Mouse (Mus musculus) forebrain, embryonic 12.5 days (tissue): ENCODE results near the gene Grip1. TPM values are rescaled to one million over a fixed set of nuclear protein-coding genes. Genes with fewer than 3 reads are reported as not detected.
A peak's percentile ranks its signal among the peaks of the same experiment; 100 is the strongest.

ENCODE experiments used
- ATAC-seq: fragments of 200-750 bp; cut with Nextera tagmentation; 2 replicates; pipeline ENCODE4 v1.8.0; 2017; ENCODE audit warnings: moderate TSS enrichment; ENCODE audit not compliant: low FRiP score
- H3K27ac ChIP-seq: fragments of 300-500 bp; sonication (generic); 2 replicates; pipeline ENCODE4 v1.5.1; 2016; ENCODE audit warnings: mild to moderate bottlenecking
- H3K27me3 ChIP-seq: fragments of 300-500 bp; sonication (generic); 2 replicates; pipeline ENCODE4 v1.6.1; 2016; ENCODE audit warnings: mild to moderate bottlenecking
- H3K36me3 ChIP-seq: fragments of 300-500 bp; sonication (generic); replicated peaks from 2 replicates; pipeline ENCODE4 v1.6.1; 2016; ENCODE audit warnings: mild to moderate bottlenecking
- H3K4me1 ChIP-seq: fragments of 300-500 bp; sonication (generic); 2 replicates; pipeline ENCODE4 v1.6.1; 2016
- H3K4me2 ChIP-seq: fragments of 300-500 bp; sonication (generic); 2 replicates; pipeline ENCODE4 v1.6.1; 2016; ENCODE audit warnings: mild to moderate bottlenecking, moderate library complexity
- H3K4me3 ChIP-seq: fragments of 300-500 bp; sonication (generic); replicated peaks from 2 replicates; pipeline ENCODE4 v1.5.1; 2016; ENCODE audit warnings: mild to moderate bottlenecking
- H3K9ac ChIP-seq: fragments of 300-500 bp; sonication (generic); 2 replicates; pipeline ENCODE4 v1.6.1; 2016; ENCODE audit warnings: mild to moderate bottlenecking
- H3K9me3 ChIP-seq: fragments of 300-500 bp; sonication (generic); 2 replicates; pipeline ENCODE4 v1.6.1; 2016
- WGBS: fragments of 180-500 bp; shearing (Covaris S2); methylation state at CpG from one replicate; pipeline ENCODE4 v1.1.7; 2016; 5-methylcytosine and 5-hydroxymethylcytosine counted together
- polyA plus RNA-seq: library from polyadenylated mRNA; unstranded; fragments of >200 nt; fragmentation: Nextera tagmentation; extraction: Ambion mirVana; gene quantifications from 2 replicates; pipeline ENCODE4 v1.2.1, GENCODE M21; 2016

Grip1 gene
- polyA plus RNA-seq, 1 experiment from 2014 or later = 12.5 TPM

DNA sequence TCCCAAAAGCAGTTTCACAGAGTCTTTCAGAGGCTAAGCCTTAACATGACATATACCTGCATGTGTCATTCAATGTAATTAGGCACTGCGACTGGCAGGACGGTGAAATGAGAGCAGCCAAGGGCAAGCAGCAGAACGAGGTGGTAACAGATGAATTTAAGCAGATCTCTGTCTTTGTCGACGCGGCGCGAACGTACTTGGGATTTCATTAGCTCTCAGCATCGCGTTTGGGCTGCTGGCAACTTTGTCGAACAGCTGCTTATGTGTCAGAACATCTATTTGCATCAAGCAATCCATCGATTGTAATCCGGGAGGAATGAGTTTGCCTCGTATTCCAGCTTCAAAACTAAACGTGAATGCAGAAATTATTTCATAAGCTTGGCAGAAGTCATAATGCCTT lies 483.9 kb downstream of the Grip1 start:
- Histone ChIP-seq H3K36me3 (no peaks in the 10 kb centered on the region), H3K27ac (0 out of 2 replicates have a peak overlapping the region, but pooled peaks have one; percentile 25), H3K4me2 (no peak overlapping the region), H3K4me3 (no peak overlapping the region), H3K4me1 (no peaks in the 10 kb centered on the region), H3K9me3 (no peaks in the 10 kb centered on the region), H3K9ac (no peak overlapping the region), H3K27me3 (no peaks in the 10 kb centered on the region)
- WGBS = 82% methylated on average over 16 of the region's 16 CpGs
- no peak for ATAC-seq

GRCm38 (mm10) chr10:119943906-119944305 lies 490.3 kb downstream of the Grip1 start:
- H3K27ac ChIP-seq = no peak overlapping the region
- 91% methylated on average over 8 of the region's 8 CpGs for WGBS
- H3K9me3 ChIP-seq = no peaks in the 10 kb centered on the region
- H3K4me1 ChIP-seq = no peaks in the 10 kb centered on the region
- ATAC-seq = no peak
- no peak overlapping the region for H3K9ac ChIP-seq
- H3K27me3 ChIP-seq = no peaks in the 10 kb centered on the region
- no peak overlapping the region for H3K4me3 ChIP-seq
- H3K36me3 ChIP-seq = 0 out of 2 replicates have a peak, but pooled peaks cover 4% of the 10 kb centered on the region
- H3K4me2 ChIP-seq = no peak overlapping the region

DNA sequence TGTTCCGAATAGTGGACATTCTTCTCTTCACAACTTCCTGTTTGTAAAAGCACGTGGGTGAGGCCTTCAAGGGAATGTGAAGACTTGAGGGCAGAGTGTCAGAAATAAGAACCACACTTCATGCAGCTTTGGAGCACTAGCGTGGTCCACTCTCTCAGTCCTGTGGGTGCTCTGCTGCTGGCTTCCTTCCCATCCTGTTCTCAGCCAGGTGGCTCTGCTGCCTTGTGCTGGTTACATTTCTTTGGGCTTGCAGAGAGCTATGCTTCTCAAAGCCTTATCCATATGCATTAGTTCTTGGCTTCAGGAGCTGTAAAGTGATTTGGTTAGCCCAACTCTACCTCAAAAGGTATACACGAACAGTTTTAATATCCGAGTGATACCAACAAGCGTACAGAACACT lies 497.8 kb downstream of the Grip1 start:
- no peaks in the 10 kb centered on the region for H3K9me3 ChIP-seq
- no peak overlapping the region for H3K27ac ChIP-seq
- no peak for ATAC-seq
- 94% methylated on average over 6 of the region's 6 CpGs for WGBS
- no peak overlapping the region for H3K4me2 ChIP-seq
- no peaks in the 10 kb centered on the region for H3K27me3 ChIP-seq
- no peak overlapping the region for H3K4me3 ChIP-seq
- peaks cover 9% of the 10 kb centered on the region for H3K4me1 ChIP-seq
- H3K36me3 ChIP-seq = no peaks in the 10 kb centered on the region
- H3K9ac ChIP-seq = no peak overlapping the region

- Histone ChIP-seq H3K9me3 (no peaks in the 10 kb centered on the region), H3K4me1 (peaks cover 9% of the 10 kb centered on the region), H3K27me3 (no peaks in the 10 kb centered on the region), H3K27ac (no peak overlapping the region), H3K9ac (no peak overlapping the region), H3K4me2 (no peak overlapping the region), H3K36me3 (no peaks in the 10 kb centered on the region), H3K4me3 (no peak overlapping the region)
- 87% methylated on average over 17 of the region's 17 CpGs for WGBS
- no peak for ATAC-seq
Measured at GRCm38 (mm10) chr10:119957260-119957955, 503.8 kb downstream of the Grip1 start.

DNA sequence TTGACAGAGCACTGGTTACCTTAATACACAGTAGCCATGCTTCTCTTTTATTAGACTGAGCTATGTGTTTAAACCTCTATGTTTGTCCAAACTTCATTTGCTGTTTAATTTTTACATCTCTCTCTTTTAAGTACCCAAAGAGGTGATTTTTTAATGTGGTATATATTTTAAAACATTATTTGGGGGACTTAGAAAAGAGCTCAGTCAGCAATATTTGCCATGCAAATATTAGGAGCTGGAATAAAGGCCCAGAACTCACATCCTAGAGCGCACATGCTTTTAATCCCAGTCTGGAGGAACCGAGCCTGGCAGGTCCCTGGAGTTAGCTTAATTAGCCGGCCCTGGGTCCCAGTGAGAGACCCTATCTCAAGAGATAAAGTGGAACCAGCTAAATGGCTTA lies 507.3 kb downstream of the Grip1 start:
- WGBS = 66% methylated on average over 3 of the region's 3 CpGs
- no peak for ATAC-seq
- no peaks in the 10 kb centered on the region for H3K9me3 ChIP-seq
- H3K27me3 ChIP-seq = no peaks in the 10 kb centered on the region
- no peak overlapping the region for H3K27ac ChIP-seq
- H3K36me3 ChIP-seq = no peaks in the 10 kb centered on the region
- peaks cover 9% of the 10 kb centered on the region for H3K4me1 ChIP-seq
- no peak overlapping the region for H3K4me2 ChIP-seq
- no peak overlapping the region for H3K9ac ChIP-seq
- H3K4me3 ChIP-seq = no peak overlapping the region

- Histone ChIP-seq H3K9ac (no peak overlapping the region), H3K9me3 (no peaks in the 10 kb centered on the region), H3K27ac (no peak overlapping the region), H3K4me2 (no peak overlapping the region), H3K36me3 (no peaks in the 10 kb centered on the region), H3K27me3 (no peaks in the 10 kb centered on the region), H3K4me1 (0 out of 2 replicates have a peak, but pooled peaks cover 4% of the 10 kb centered on the region), H3K4me3 (no peak overlapping the region)
- ATAC-seq = 0 out of 2 replicates have a peak, but pooled peaks have one; percentile 30
- WGBS = 49% methylated on average over 8 of the region's 8 CpGs
Measured at GRCm38 (mm10) chr10:119966321-119966720, 512.7 kb downstream of the Grip1 start.

DNA sequence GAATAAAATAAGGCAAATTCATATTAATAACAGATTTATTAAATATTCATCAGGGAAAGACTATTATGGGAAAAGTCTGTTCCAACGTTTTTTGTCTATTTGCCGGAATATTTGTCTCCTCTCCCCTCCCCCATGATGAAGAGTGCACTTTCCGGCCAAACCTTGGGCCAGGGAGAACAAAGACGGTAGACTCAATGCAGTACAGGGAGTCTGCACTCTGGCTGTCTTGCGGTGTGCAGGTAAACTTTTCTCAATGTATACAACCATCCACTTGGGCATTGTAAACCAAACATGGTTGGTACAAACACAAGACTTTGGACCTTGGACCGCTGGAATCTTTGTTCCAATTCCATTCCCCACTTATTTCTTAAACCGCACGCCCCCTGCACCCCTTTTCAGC lies 525.8 kb downstream of the Grip1 start:
- H3K9ac ChIP-seq = no peak overlapping the region
- peaks cover 11% of the 10 kb centered on the region for H3K4me1 ChIP-seq
- H3K36me3 ChIP-seq = no peaks in the 10 kb centered on the region
- no peak overlapping the region for H3K4me3 ChIP-seq
- ATAC-seq = 0 out of 2 replicates have a peak, but pooled peaks have one; percentile 27
- 31% methylated on average over 8 of the region's 8 CpGs for WGBS
- H3K27me3 ChIP-seq = no peaks in the 10 kb centered on the region
- no peaks in the 10 kb centered on the region for H3K9me3 ChIP-seq
- H3K4me2 ChIP-seq = peak overlapping the region; percentile 31
- H3K27ac ChIP-seq = no peak overlapping the region

DNA sequence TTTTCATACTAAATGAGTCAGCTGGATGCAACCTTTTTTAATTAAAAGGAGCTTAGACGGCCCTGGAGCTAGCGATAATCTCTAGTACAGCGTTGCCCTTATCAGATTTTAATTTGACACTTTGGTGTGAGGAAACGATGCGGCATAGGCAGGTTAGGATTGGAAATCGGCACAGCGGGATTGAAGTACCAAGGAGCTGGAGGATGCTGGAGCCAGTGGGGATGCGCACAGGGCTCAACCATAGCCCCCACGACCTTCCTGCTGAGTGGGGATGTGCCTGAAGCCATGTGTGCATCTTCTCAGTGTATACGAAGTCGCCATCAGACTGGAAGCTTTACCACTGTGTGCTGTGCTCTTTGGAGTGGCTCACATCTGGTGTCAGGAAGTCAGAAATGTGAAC lies 526.4 kb downstream of the Grip1 start:
- peak overlapping the region; percentile 31 for H3K4me2 ChIP-seq
- 21% methylated on average over 11 of the region's 11 CpGs for WGBS

DNA sequence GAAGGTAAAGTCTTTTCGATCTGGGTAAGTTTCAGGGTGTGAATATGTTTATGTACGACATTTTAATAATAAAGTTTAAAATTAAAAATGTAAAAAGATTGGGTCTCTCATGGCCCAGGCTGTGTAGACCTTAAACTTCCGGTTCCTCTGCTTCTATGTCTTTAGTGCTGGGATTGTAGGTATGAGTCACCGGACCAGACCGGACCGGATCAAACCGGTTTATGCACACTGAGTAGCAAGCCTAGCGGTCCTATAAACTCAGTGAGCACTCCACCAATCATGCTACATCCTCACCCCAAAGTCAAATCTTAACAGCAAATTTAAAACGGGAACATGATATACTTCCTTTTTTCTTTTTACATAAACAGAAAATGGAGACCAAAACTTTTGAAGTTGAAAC lies 530.7 kb downstream of the Grip1 start:
- H3K4me3 ChIP-seq = no peak overlapping the region
- H3K9ac ChIP-seq = no peak overlapping the region
- peaks cover 9% of the 10 kb centered on the region for H3K4me1 ChIP-seq
- ATAC-seq = no peak
- no peak overlapping the region for H3K27ac ChIP-seq
- WGBS = 90% methylated on average over 9 of the region's 9 CpGs
- H3K36me3 ChIP-seq = no peaks in the 10 kb centered on the region
- no peaks in the 10 kb centered on the region for H3K9me3 ChIP-seq
- no peaks in the 10 kb centered on the region for H3K27me3 ChIP-seq
- H3K4me2 ChIP-seq = no peak overlapping the region

More for the DNA sequence above, 526.4 kb downstream of the Grip1 start:
- H3K9ac ChIP-seq = no peak overlapping the region
- peak overlapping the region; percentile 42; the same call in 1 of the 2 replicates for H3K27ac ChIP-seq
- H3K4me1 ChIP-seq = peaks cover 11% of the 10 kb centered on the region
- no peaks in the 10 kb centered on the region for H3K9me3 ChIP-seq
- no peak overlapping the region for H3K4me3 ChIP-seq
- H3K27me3 ChIP-seq = no peaks in the 10 kb centered on the region
- 0 out of 2 replicates have a peak, but pooled peaks have one; percentile 39 for ATAC-seq
- no peaks in the 10 kb centered on the region for H3K36me3 ChIP-seq

- Histone ChIP-seq H3K4me3 (no peak overlapping the region), H3K4me1 (no peaks in the 10 kb centered on the region), H3K4me2 (no peak overlapping the region), H3K36me3 (no peaks in the 10 kb centered on the region), H3K27me3 (no peaks in the 10 kb centered on the region), H3K9me3 (no peaks in the 10 kb centered on the region), H3K27ac (no peak overlapping the region), H3K9ac (no peak overlapping the region)
- WGBS = 90% methylated on average over 4 of the region's 4 CpGs
- ATAC-seq = no peak
Measured at GRCm38 (mm10) chr10:119998475-119998874, 544.8 kb downstream of the Grip1 start.

DNA sequence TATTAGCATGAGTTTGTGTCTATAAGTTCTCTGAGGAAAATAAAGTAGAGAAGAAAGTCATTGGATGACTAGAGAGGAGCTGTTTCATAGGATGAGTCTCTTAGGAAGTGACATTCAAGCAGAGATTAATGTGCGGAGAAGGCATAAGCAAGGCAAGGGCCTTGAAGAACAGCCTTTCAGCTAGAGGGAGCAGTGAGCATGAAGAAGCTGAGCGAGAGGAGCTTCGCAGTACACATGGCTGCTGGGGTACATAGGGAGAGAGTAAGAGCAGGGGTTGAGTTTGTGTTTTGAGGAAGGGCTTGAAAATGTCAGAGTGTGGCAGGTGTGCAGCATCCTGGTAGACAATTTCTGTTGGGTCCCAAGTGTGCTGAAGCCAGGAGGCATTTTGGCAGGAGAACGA lies 548.5 kb downstream of the Grip1 start:
- no peak for ATAC-seq
- WGBS = 93% methylated on average over 4 of the region's 4 CpGs

DNA sequence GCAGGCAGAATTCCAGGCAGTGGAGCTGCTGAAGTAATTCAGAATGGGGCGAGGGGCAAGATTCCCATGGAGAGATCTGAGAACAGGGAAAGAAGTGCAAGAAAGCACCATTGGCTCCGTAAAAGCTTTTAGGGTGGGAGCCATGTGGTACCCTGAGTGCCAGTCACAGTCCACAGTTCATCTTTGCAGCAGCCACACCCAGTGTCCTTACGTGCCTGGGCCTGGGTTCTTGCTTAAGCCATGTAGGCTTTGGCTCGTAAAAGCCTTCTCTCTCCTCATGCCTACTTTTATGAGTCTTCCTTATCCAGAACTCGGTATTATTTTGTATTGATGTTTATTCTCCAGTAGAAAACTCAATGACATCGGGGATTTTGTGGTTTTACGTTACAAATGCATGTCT lies 550.5 kb downstream of the Grip1 start:
- H3K27ac ChIP-seq = no peak overlapping the region
- ATAC-seq = no peak
- H3K4me3 ChIP-seq = no peak overlapping the region
- H3K4me2 ChIP-seq = no peak overlapping the region
- H3K36me3 ChIP-seq = no peaks in the 10 kb centered on the region
- no peak overlapping the region for H3K9ac ChIP-seq
- no peaks in the 10 kb centered on the region for H3K9me3 ChIP-seq
- H3K4me1 ChIP-seq = no peaks in the 10 kb centered on the region
- WGBS = 95% methylated on average over 7 of the region's 7 CpGs
- no peaks in the 10 kb centered on the region for H3K27me3 ChIP-seq

More for the DNA sequence above, 548.5 kb downstream of the Grip1 start:
- Histone ChIP-seq H3K4me3 (no peak overlapping the region), H3K4me2 (no peak overlapping the region), H3K9me3 (no peaks in the 10 kb centered on the region), H3K36me3 (no peaks in the 10 kb centered on the region), H3K4me1 (no peaks in the 10 kb centered on the region), H3K27ac (no peak overlapping the region), H3K27me3 (no peaks in the 10 kb centered on the region), H3K9ac (no peak overlapping the region)

DNA sequence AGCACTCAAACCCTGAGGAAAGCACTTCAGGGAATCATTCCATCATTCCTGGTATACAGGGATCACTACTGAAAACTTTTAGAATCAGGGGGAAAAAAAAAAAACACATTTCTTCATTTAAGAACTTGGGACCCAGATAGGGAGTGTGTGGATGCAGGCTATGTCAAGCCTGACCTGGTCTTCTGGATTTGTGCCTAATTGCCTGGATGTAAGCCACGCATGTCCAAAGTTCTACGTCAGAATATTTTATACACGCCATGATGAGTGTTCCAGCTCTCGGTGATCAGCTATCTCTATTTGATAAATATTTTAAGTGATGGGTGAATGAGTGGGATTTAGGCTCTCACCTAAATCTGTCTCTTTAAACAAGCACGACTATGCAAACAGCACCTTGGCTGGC lies 552.0 kb downstream of the Grip1 start:
- Histone ChIP-seq H3K36me3 (0 out of 2 replicates have a peak, but pooled peaks cover 5% of the 10 kb centered on the region), H3K4me2 (no peak overlapping the region), H3K9me3 (no peaks in the 10 kb centered on the region), H3K27ac (no peak overlapping the region), H3K4me1 (no peaks in the 10 kb centered on the region), H3K4me3 (no peak overlapping the region), H3K9ac (no peak overlapping the region), H3K27me3 (no peaks in the 10 kb centered on the region)
- no peak for ATAC-seq
- 94% methylated on average over 5 of the region's 5 CpGs for WGBS
